Mouse (Mus musculus) layer of hippocampus, postnatal 25 days (tissue): ENCODE measurements around the gene Get4. TPM values are rescaled to one million over a fixed set of nuclear protein-coding genes. Genes with fewer than 3 reads are reported as not detected.

Source experiments
- DNase-seq, 2 experiments: peaks; one replicate each; pipeline ENCODE4 v3.0.0; 2022; ENCODE audit warnings: mixed read lengths in 2 of 2, low spot score in 1 of 2; ENCODE audit errors: extremely low spot score in 1 of 2
- total RNA-seq, 2 experiments: library from RNA; stranded (reverse); gene quantifications; 2 replicates each; pipeline ENCODE4 v1.2.3; 2021

Get4 gene
- total RNA-seq, 2 experiments from 2014 or later, result 45.2 to 55.3 TPM

DNA sequence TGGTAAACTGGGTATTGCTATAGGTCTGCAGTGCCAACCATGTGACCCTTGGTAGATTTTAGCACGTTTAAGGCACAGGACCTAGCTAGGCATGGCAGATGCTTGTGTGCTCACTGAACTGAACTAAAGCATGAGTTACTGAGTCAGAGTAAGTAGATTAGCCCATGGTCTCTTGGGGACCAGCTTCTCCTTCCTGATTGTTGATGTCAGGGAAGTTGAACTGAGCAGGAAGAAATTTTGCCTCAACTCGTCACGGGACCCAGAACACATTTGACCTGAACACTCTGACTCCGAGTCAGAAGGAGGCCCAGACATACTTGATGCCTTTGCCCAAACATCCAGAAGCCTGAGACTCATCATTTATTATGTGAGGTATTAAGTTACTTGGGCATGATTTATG is 14.7 kb upstream of the Get4 start:
- no peak for DNase-seq

- no peak for DNase-seq
Measured at GRCm38 (mm10) chr5:139241022-139241761, 10.9 kb upstream of the Get4 start.

DNA sequence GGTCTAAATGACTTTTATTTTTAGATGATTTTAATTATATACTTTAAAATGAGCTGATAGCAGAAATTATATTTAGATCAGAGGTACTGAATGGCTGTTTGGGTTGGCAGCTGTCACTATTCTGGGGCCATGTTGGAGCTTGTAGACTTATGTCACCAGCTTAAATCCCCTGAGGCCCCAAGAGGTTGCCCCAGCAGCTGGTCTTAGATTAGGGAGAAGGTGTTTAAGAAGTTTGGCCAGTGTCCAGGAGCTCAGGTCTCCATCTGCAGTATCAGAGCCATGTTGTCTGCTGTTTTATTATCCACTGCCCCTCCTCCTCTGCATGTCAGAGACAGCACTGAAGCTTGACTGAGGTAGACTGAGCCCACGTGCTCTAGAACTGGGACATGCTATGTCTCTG is 8.7 kb upstream of the Get4 start:
- DNase-seq, result no peak

- no peak for DNase-seq
Measured at GRCm38 (mm10) chr5:139247767-139248166, 4.4 kb upstream of the Get4 start.

DNA sequence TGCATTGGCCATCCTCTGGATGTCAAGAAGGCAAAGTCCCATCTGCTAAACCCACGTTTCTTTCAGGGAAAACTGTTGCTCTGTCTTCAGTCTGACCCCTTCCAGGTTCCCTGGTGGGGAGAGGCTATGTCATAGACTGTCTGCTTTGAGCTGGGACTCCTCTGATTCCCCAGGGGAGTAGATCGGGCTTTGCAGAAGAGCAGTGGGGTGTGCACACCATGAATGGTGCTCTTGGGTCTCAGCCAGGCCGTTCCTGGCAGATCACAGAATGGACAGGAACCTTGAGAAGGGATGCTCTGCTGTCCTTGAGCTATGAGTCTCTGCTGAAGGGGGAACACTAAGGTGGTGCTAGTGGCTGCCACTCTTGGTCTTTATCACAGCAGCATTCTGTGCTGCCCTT is 3.3 kb upstream of the Get4 start:
- no peak for DNase-seq

DNA sequence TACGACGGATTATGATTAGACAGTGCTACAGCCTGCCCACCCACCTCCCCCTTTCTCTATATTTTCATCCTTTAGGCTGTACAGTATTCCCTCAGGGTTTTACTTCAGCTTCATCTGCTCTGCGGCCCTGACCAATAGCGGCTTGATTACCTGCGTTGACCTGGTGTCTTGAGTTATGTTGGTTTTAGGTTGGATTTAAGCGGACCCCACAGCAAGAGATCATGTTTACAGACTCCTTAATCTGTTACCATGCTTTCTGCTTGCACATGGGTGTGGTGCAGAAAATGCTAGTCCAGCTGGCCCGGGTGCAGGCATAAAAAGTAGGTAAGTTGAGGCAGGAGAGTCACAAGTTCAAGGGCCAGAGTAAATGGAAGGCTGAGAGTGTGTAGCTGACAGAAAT is 845 bp upstream of the Get4 start:
- DNase-seq, result no peak

DNA sequence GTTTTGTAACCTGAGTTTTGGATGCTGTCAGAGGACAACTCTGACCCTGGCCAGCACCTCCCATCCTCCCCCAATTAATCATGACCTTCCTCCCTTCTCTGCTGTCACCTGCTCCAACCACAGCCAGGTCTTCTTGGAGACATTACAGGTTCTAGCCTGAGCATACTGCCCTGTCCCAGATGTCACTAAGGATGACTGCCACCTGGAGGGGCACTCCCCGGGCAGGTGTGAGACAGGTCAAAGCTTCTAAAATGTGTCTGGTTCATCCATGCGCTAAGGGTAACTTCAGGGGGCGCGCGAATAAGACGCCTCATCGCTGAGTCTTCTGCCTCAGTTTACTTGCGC is 416 bp upstream of the Get4 start:
- no peak for DNase-seq

DNA sequence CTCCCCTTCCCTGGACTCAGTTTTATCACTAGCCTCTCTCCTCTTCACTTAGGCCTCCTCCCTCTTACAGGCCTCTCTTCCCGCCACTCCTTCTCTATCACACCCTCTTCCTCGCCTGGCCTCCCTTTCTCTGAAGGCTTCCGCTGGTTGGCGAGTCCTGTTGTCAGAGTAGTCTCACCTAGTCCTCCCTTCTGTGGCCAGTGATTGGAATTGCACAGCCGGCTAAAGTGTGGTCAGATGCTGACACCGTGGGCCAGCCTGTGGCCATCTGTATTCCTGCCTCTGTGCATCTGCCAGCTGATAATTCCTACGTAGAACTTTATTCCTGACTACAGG is 754 bp downstream of the Get4 start:
- DNase-seq, result no peak

GRCm38 (mm10) chr5:139253301-139253741 is 1.2 kb downstream of the Get4 start:
- no peak for DNase-seq

GRCm38 (mm10) chr5:139254938-139255337 is 2.8 kb downstream of the Get4 start:
- no peak for DNase-seq

DNA sequence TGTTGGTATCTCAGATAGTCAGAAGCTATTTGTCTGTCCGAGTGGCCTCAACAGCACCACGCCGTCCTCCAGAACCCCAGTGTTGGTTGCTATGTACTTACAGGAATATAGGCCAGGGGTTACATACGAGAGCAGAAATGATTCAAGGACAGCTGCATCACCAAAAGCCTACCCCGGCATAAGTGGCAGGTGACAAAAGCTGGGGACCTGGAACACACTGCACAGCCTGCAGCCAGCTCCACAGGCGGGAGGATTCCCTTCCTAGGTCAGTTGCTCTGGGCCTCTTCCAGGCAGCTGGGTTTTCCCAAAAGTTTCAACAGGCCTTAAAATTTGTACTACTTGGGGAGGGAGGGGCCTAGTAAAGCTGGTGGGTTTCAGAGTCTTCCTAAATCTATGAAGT is 3.7 kb downstream of the Get4 start:
- DNase-seq, result no peak

DNA sequence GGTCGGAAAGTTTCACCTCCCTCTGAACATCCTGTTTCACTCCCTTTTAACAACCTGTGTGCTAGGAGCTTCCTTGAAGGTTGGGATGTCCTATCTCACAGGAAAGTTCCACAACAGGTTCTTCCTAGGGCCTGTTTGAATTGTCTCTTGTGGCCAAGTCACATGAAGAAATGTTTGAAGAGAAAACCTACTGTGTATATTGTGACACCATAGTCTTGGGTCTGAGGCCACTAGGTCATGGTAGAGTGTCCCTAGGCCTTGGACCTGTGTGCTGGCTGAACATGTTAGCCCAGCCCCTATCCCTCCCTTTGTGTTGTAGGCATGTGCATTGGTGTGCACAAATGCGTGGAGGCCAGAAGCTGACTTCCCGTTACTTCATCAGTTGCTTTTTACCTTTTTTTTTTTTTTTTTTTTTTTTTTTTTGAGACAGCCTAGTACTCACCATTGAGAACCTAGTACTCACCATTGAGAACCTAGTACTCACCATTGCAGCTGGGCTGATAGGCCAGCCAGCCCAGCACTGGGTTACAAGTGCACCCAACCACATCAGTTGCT is 4.2 kb downstream of the Get4 start:
- no peak for DNase-seq

DNA sequence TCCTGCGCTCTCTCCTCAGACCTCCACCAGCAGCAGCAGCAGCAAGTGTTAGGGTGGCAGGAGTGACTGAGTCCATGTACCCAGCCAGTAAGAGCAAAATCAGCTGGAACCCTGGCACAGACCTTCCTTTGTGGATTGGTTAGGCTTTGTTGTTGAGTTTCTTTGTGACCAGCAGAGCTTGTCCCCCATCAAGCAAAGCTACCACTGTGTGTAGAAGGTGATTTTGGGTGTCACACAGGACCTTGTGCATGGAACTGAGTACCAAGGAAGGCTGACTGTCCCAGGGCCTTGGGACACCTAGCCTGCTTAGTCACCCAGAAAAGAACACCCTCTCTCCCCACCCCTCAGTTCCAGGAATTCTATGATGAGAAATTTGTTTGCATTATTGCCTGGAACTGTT is 5.1 kb downstream of the Get4 start:
- no peak for DNase-seq

- DNase-seq, result no peak
Measured at GRCm38 (mm10) chr5:139257818-139258217, 5.7 kb downstream of the Get4 start.

GRCm38 (mm10) chr5:139258371-139259035 is 6.4 kb downstream of the Get4 start:
- no peak for DNase-seq

- no peak for DNase-seq
Measured at GRCm38 (mm10) chr5:139259853-139260252, 7.7 kb downstream of the Get4 start.

- no peak for DNase-seq
Measured at GRCm38 (mm10) chr5:139261403-139261802, 9.3 kb downstream of the Get4 start.

- DNase-seq, result no peak
Measured at GRCm38 (mm10) chr5:139267661-139268060, 15.5 kb downstream of the Get4 start.

DNA sequence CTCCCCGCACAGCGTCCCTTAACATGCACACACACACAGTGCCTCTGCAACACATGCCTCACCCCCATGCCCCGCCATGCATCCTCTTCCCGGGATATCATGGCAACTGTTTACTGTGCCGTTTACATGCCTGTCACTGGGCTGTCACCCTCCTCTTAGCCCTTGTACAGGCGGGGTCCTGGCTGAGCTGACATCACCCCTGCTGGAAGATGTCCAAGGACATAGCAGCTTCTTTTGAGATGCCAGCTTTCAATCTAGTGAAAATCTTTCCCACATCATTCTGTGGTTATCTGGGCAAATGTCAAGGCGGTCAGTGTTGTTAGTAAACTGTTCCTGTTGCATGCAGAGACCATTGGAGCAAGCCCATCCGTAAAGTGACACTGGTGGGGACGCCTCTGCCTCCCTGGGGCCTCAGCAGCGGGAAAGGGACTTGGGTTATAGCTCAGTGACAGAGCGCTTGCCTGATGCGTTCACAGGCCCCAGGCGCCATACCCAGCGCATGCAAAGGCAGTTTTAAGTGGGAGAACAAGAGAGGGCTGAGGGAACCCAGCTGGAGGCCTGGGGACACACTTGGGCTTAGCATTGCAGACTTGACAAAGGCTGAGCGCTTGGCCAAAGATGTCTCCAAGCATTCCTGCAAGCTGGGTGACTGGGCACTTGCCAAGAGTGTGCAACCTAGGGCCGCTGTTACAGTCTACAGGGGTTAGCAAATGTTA is 18.8 kb downstream of the Get4 start:
- DNase-seq, result no peak

GRCm38 (mm10) chr5:139271994-139272554 is 19.9 kb downstream of the Get4 start:
- DNase-seq, result no peak

- peak in 1 of 2 experiments; percentile 27 for DNase-seq
Measured at GRCm38 (mm10) chr5:139277287-139277686, 25.2 kb downstream of the Get4 start.
